Mouse (Mus musculus) stomach, embryonic 14.5 days (tissue): ENCODE measurements around the gene Atp6v1e2. TPM values are rescaled to one million over a fixed set of nuclear protein-coding genes. Genes with fewer than 3 reads are reported as not detected.

ENCODE experiments used
- ATAC-seq: fragments of 200-750 bp; cut with Nextera tagmentation; 2 replicates; pipeline ENCODE4 v1.8.0; 2017; ENCODE audit warnings: low read depth, moderate TSS enrichment; ENCODE audit not compliant: insufficient number of reproducible peaks, insufficient read depth, low FRiP score
- H3K27ac ChIP-seq: fragments of 300-500 bp; sonication (generic); 2 replicates; pipeline ENCODE4 v1.5.1; 2014; ENCODE audit warnings: mild to moderate bottlenecking, low read length, moderate library complexity, mixed read lengths
- H3K27me3 ChIP-seq: fragments of 300-500 bp; sonication (generic); 2 replicates; pipeline ENCODE4 v1.6.1; 2014; ENCODE audit warnings: low read length, control low read depth, mixed read lengths; ENCODE audit not compliant: control insufficient read depth, insufficient read depth
- H3K36me3 ChIP-seq: fragments of 300-500 bp; sonication (generic); 2 replicates; pipeline ENCODE4 v1.6.1; 2014; ENCODE audit warnings: mild to moderate bottlenecking, control low read depth, low read length, moderate library complexity, mixed read lengths; ENCODE audit not compliant: control insufficient read depth, insufficient read depth
- H3K4me1 ChIP-seq: fragments of 300-500 bp; sonication (generic); 2 replicates; pipeline ENCODE4 v1.6.1; 2014; ENCODE audit warnings: low read length, control low read depth, mixed read lengths; ENCODE audit not compliant: control insufficient read depth, insufficient read depth
- H3K4me2 ChIP-seq: fragments of 300-500 bp; sonication (generic); replicated peaks from 2 replicates; pipeline ENCODE4 v1.6.1; 2014; ENCODE audit warnings: low read depth, low read length, control low read depth
- H3K4me3 ChIP-seq: fragments of 300-500 bp; sonication (generic); 2 replicates; pipeline ENCODE4 v1.5.1; 2014; ENCODE audit warnings: low read depth, low read length, control low read depth
- H3K9ac ChIP-seq: fragments of 300-500 bp; sonication (generic); replicated peaks from 2 replicates; pipeline ENCODE4 v1.6.1; 2014; ENCODE audit warnings: low read depth, mild to moderate bottlenecking, control low read depth, low read length, moderate library complexity, mixed read lengths
- H3K9me3 ChIP-seq: fragments of 300-500 bp; sonication (generic); 2 replicates; pipeline ENCODE4 v1.6.1; 2016; ENCODE audit warnings: low read depth, low read length, control low read depth; ENCODE audit not compliant: control insufficient read depth
- WGBS: fragments of 180-500 bp; shearing (Covaris S2); extraction: QIAGEN DNeasy Blood & Tissue Kit; methylation state at CpG from one replicate; pipeline ENCODE4 v1.1.7; 2014; 5-methylcytosine and 5-hydroxymethylcytosine counted together
- polyA plus RNA-seq: library from polyadenylated mRNA; unstranded; fragments of >200 nt; fragmentation: Nextera tagmentation; extraction: Ambion mirVana; gene quantifications from 2 replicates; pipeline ENCODE4 v1.2.1, GENCODE M21; 2014

Gene Atp6v1e2
- polyA plus RNA-seq, 1 experiment from 2014 or later = not detected

GRCm38 (mm10) chr17:86962894-86963585, 15.3 kb upstream of the Atp6v1e2 start, which contains the start of gene Rhoq:
Rhoq (plus strand) TSS chr17:86963082.
- under 1% methylated on average over 58 of the region's 86 CpGs for WGBS
- peak within 1 kb of the TSS; percentile 87 for H3K4me2 ChIP-seq
- H3K36me3 ChIP-seq = no peaks in the 10 kb centered on the region
- peak; percentile 86 for ATAC-seq
- no peaks in the 10 kb centered on the region for H3K9me3 ChIP-seq
- H3K4me1 ChIP-seq = peaks cover 20% of the 10 kb centered on the region; the same call in 1 of the 2 replicates
- peak within 1 kb of the TSS; percentile 90 for H3K27ac ChIP-seq
- no peaks in the 10 kb centered on the region for H3K27me3 ChIP-seq
- H3K9ac ChIP-seq = peak within 1 kb of the TSS; percentile 89
- peak within 1 kb of the TSS; percentile 65 for H3K4me3 ChIP-seq

DNA sequence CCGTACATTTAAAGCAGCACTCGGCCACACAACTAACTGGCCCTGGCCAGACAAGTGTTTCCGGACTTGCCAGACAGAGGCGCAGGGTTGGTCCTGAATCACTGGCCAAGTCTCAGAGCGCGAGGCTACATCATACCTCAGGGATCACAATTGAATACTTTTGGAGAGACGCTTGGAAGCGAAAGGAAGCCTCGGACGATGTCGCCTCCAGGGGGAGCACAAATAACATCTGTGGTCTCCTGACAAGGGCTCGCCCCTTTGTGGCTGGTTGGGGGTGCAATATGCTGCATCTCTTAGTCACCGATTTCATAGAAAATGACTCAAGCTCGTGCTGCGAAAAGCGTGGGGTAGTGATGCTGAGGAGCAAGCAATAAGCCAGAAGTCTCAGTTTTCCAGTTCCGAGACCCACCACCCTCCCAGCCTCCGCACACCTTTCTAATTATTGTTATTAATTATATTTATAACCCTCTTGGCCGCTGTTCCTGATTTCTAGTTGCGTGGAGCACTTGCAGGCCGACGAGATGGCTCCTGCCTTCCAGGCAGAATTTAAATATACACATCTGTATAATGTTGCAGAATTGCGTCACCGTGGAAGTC, 14.7 kb upstream of the Atp6v1e2 start:
- Histone ChIP-seq H3K36me3 (no peaks in the 10 kb centered on the region), H3K4me2 (peak overlapping the region; percentile 87), H3K9ac (peak overlapping the region; percentile 89), H3K9me3 (no peaks in the 10 kb centered on the region), H3K27ac (peak overlapping the region; percentile 90), H3K27me3 (no peaks in the 10 kb centered on the region), H3K4me3 (peak overlapping the region; percentile 65), H3K4me1 (peaks cover 20% of the 10 kb centered on the region; the same call in 1 of the 2 replicates)
- WGBS = under 1% methylated on average over 24 of the region's 24 CpGs
- ATAC-seq = peak; percentile 19; the same call in 1 of the 2 replicates

- Histone ChIP-seq H3K36me3 (no peaks in the 10 kb centered on the region), H3K4me1 (peaks cover 20% of the 10 kb centered on the region; the same call in 1 of the 2 replicates), H3K9me3 (no peaks in the 10 kb centered on the region), H3K9ac (no peak overlapping the region), H3K4me2 (peak overlapping the region; percentile 87; the same call in 1 of the 2 replicates), H3K27ac (no peak overlapping the region), H3K4me3 (no peak overlapping the region), H3K27me3 (no peaks in the 10 kb centered on the region)
- 61% methylated on average over 8 of the region's 8 CpGs for WGBS
- ATAC-seq = no peak
Observed at GRCm38 (mm10) chr17:86961301-86961841, 13.7 kb upstream of the Atp6v1e2 start.

DNA sequence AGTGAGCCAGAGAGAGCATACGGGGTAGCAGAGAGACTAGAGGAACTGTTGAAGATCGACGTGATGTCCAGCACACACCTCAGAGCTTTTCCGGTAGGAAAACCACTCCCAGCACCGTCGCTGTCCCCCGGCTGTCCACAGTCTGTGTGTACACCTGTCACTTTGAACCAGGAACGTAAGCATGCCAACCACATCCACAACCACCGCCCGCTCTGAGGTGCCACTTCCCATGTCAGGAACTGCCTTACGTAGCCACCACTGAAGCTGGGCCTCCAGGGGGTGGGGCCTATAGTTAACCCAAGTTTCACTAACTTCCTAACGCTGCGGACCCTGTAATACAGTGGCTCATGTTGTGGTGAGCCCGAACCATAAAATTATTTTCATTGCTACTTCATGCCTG, 10.3 kb upstream of the Atp6v1e2 start:
- ATAC-seq = no peak
- no peaks in the 10 kb centered on the region for H3K27me3 ChIP-seq
- H3K4me2 ChIP-seq = no peak overlapping the region
- WGBS = 68% methylated on average over 14 of the region's 14 CpGs
- no peak overlapping the region for H3K9ac ChIP-seq
- H3K36me3 ChIP-seq = no peaks in the 10 kb centered on the region
- no peak overlapping the region for H3K4me3 ChIP-seq
- no peak overlapping the region for H3K27ac ChIP-seq
- no peaks in the 10 kb centered on the region for H3K9me3 ChIP-seq
- peaks cover 4% of the 10 kb centered on the region; the same call in 1 of the 2 replicates for H3K4me1 ChIP-seq

- Histone ChIP-seq H3K9me3 (no peaks in the 10 kb centered on the region), H3K27ac (no peak overlapping the region), H3K4me1 (peaks cover 4% of the 10 kb centered on the region; the same call in 1 of the 2 replicates), H3K9ac (no peak overlapping the region), H3K36me3 (no peaks in the 10 kb centered on the region), H3K4me2 (no peak overlapping the region), H3K4me3 (no peak overlapping the region), H3K27me3 (no peaks in the 10 kb centered on the region)
- 83% methylated on average over 5 of the region's 5 CpGs for WGBS
- ATAC-seq = no peak
Observed at GRCm38 (mm10) chr17:86957239-86957638, 9.5 kb upstream of the Atp6v1e2 start.

GRCm38 (mm10) chr17:86948801-86949200, 1.1 kb upstream of the Atp6v1e2 start:
- Histone ChIP-seq H3K27me3 (no peaks in the 10 kb centered on the region), H3K9me3 (no peaks in the 10 kb centered on the region), H3K36me3 (no peaks in the 10 kb centered on the region), H3K4me3 (no peak overlapping the region), H3K9ac (no peak overlapping the region), H3K4me1 (no peaks in the 10 kb centered on the region), H3K27ac (no peak overlapping the region), H3K4me2 (no peak overlapping the region)
- no peak for ATAC-seq
- WGBS = 79% methylated on average over 6 of the region's 6 CpGs

GRCm38 (mm10) chr17:86946078-86946477, 1.6 kb downstream of the Atp6v1e2 start:
- no peak overlapping the region for H3K4me2 ChIP-seq
- no peaks in the 10 kb centered on the region for H3K27me3 ChIP-seq
- H3K27ac ChIP-seq = no peak overlapping the region
- H3K4me1 ChIP-seq = no peaks in the 10 kb centered on the region
- H3K9ac ChIP-seq = no peak overlapping the region
- no peaks in the 10 kb centered on the region for H3K36me3 ChIP-seq
- H3K4me3 ChIP-seq = no peak overlapping the region
- no peak for ATAC-seq
- H3K9me3 ChIP-seq = no peaks in the 10 kb centered on the region
- WGBS = 39% methylated on average over 4 of the region's 4 CpGs

- no peak overlapping the region for H3K9ac ChIP-seq
Observed at GRCm38 (mm10) chr17:86943158-86943557, 4.5 kb downstream of the Atp6v1e2 start.

More at GRCm38 (mm10) chr17:86943158-86943557, 4.5 kb downstream of the Atp6v1e2 start:
- 68% methylated on average over 6 of the region's 6 CpGs for WGBS
- Histone ChIP-seq H3K4me3 (no peak overlapping the region), H3K36me3 (no peaks in the 10 kb centered on the region), H3K4me2 (no peak overlapping the region), H3K27me3 (no peaks in the 10 kb centered on the region), H3K9me3 (no peaks in the 10 kb centered on the region), H3K4me1 (no peaks in the 10 kb centered on the region), H3K27ac (no peak overlapping the region)
- no peak for ATAC-seq
